Mouse (Mus musculus) layer of hippocampus, adult 8-10 months (tissue): Measurements from ENCODE around the gene Gria3. TPM values are rescaled to one million over a fixed set of nuclear protein-coding genes. Genes with fewer than 3 reads are reported as not detected.

Experiments used
- DNase-seq, 2 experiments: peaks; one replicate each; pipeline ENCODE4 v3.0.0; 2022; ENCODE audit warnings: low spot score in 2 of 2
- total RNA-seq, 4 experiments: library from RNA; stranded (reverse); gene quantifications; 2 replicates each; pipeline ENCODE4 v1.2.4; 2022

Gene Gria3
- total RNA-seq = 100 to 1,000 TPM; 131 to 201 (median 161) TPM

GRCm38 (mm10) chrX:41400058-41400904 lies at the start of gene Gria3:
Gene Gria3, plus strand, starts transcription at chrX:41400854.
- DNase-seq = peak; percentile 16 to 17

GRCm38 (mm10) chrX:41387086-41387485 lies 13.6 kb upstream of the Gria3 start:
- no peak for DNase-seq

GRCm38 (mm10) chrX:41389079-41389478 lies 11.6 kb upstream of the Gria3 start:
- DNase-seq = no peak

GRCm38 (mm10) chrX:41398482-41398881 lies 2.2 kb upstream of the Gria3 start:
- DNase-seq = no peak

GRCm38 (mm10) chrX:41401186-41401585 lies 532 bp downstream of the Gria3 start:
- DNase-seq = no peak

GRCm38 (mm10) chrX:41401590-41402240 lies 1.1 kb downstream of the Gria3 start:
- no peak for DNase-seq

GRCm38 (mm10) chrX:41402656-41403055 lies 2.0 kb downstream of the Gria3 start:
- DNase-seq = no peak

GRCm38 (mm10) chrX:41406288-41406687 lies 5.6 kb downstream of the Gria3 start:
- no peak for DNase-seq

- DNase-seq = no peak
These were observed 9.1 kb downstream of the Gria3 start for GRCm38 (mm10) chrX:41409791-41410190.

GRCm38 (mm10) chrX:41425651-41426050 lies 25.0 kb downstream of the Gria3 start:
- peak; percentile 20 to 28 for DNase-seq

- no peak for DNase-seq
These were observed 27.4 kb downstream of the Gria3 start for GRCm38 (mm10) chrX:41428011-41428410.

GRCm38 (mm10) chrX:41435541-41435940 lies 34.9 kb downstream of the Gria3 start:
- DNase-seq = no peak

- DNase-seq = no peak
These were observed 38.2 kb downstream of the Gria3 start for GRCm38 (mm10) chrX:41438841-41439240.

GRCm38 (mm10) chrX:41448876-41449275 lies 48.2 kb downstream of the Gria3 start:
- DNase-seq = no peak

- DNase-seq = no peak
These were observed 76.8 kb downstream of the Gria3 start for GRCm38 (mm10) chrX:41477486-41477885.

GRCm38 (mm10) chrX:41496528-41496927 lies 95.9 kb downstream of the Gria3 start:
- DNase-seq = no peak

- no peak for DNase-seq
These were observed 104.7 kb downstream of the Gria3 start for GRCm38 (mm10) chrX:41505371-41505770.

GRCm38 (mm10) chrX:41507959-41508358 lies 107.3 kb downstream of the Gria3 start:
- DNase-seq = no peak

GRCm38 (mm10) chrX:41514982-41515381 lies 114.3 kb downstream of the Gria3 start:
- DNase-seq = no peak

GRCm38 (mm10) chrX:41532511-41532910 lies 131.9 kb downstream of the Gria3 start:
- DNase-seq = no peak

GRCm38 (mm10) chrX:41535886-41536285 lies 135.2 kb downstream of the Gria3 start:
- DNase-seq = no peak

- DNase-seq = no peak
These were observed 161.8 kb downstream of the Gria3 start for GRCm38 (mm10) chrX:41562296-41563060.
